Mouse (Mus musculus): ENCODE data around the gene Lce3a.

Gene Lce3a

DNA sequence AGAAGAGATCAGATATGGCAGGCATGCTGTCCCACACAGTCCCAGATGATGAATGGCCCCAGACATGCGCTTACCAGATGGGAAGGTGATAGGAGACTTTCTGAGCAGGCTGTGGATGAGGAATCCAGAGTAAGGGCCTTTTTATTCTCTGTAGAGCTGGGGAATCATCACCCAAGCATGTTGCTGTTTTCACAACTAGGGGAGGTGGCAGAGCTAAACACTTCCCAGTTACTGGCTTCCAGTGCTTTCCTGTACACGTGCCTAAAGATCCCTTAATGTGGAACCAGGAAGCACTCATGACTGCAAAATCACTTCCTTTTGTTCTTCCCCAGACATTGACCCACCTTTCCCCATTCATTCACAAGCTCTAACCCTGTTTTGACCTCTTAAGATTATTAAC, at the start of gene Lce3a:
Gene Lce3a, minus strand, starts transcription at position 101 of the 400 bp plus-strand sequence.
- DNase-seq, result no peak

GRCm38 (mm10) chr3:92966761-92967160, 40.7 kb upstream of the Lce3a start, which contains the start of gene Lce3e:
Gene Lce3e (plus strand): TSS chr3:92967061.
- no peak for DNase-seq

DNA sequence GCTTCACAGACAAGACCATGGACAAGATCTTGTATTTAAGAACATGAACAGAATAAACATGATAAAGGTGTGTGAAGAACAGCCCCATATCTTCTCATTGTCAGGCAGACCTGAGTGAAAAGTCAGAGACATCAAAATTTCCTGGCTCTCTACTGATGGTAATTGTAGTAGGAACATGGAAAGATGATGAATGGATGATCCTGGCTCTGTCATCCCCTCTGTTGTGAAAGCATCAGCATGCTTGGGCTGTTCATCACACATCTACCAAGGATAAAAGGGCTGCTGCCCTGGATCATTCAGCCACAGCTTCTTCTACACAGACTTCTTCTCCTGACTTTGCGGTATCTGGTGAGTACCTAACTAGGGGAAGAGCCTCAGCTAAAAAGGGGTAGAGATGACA, 31.1 kb upstream of the Lce3a start, which contains the start of gene Lce3d:
Gene Lce3d, plus strand, starts transcription at position 301 of the 400 bp plus-strand sequence.
- DNase-seq, result no peak

GRCm38 (mm10) chr3:92944186-92944585, 18.2 kb upstream of the Lce3a start, which contains the start of gene Lce3c:
Gene Lce3c (plus strand): TSS chr3:92944486.
- DNase-seq, result peak in 1 of 2 experiments; percentile 2

DNA sequence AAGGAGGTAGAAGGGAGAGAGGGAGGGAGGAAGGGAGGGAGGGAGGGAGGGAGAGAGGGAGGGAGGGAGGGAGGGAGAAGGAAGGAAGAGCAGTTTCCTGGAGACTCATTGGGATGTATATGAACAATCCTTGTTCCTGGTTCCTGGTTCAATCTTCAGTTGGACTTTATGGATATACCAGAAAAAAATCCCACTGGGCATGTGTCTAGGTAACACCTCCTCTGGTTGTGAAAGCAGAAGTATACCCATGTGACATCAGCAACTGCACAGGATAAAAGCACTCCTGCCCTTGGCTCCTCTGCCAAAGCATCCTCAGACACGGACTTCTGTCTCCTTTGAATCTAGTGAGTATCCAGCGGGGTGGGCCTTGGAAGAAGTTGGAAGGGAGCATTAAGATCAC, 6.6 kb upstream of the Lce3a start, which contains the start of gene Lce3b:
Gene Lce3b, plus strand, starts transcription at position 301 of the 400 bp plus-strand sequence.
- no peak for DNase-seq

GRCm38 (mm10) chr3:92920364-92920763, 5.7 kb downstream of the Lce3a start:
- peak; percentile 39 to 48 for DNase-seq

DNA sequence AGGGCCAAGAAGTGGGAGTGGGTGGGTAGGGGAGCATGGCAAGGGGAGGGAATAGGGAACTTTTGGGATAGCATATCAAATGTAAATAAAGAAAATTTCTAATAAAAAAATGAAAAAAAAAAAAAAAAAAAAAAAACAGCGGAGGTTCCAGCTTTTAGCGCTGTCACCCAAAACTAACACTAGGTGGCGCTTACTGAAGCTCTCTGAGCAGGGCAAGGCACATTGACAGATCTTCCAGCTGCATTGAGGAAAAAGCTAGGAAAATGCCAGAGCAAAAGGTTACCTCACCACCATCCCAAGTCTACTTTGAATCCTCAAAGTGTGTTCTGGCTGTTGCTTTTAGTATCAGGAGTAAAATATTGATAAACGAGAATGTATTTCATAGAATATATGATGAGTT, 18.5 kb downstream of the Lce3a start:
- peak; percentile 40 to 63 for DNase-seq

DNA sequence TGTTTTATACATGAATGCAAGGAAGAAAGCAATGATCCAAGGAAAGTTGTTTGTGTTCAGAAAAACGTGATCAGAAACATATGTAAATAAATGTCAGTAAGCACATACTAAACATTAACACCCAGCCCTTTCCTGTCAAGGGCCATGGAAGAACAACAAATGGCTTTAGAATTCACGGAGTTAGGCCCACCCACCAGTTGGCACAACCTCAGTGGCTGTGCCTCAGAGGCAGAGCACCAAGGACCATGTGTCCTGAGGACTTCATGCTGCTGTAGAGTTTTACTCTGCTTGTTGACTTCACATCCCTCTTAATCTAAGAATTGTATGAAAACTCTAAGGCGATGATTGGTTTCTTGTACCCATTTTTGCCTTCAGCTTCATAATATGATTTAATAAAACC, 20.8 kb downstream of the Lce3a start:
- no peak for DNase-seq

DNA sequence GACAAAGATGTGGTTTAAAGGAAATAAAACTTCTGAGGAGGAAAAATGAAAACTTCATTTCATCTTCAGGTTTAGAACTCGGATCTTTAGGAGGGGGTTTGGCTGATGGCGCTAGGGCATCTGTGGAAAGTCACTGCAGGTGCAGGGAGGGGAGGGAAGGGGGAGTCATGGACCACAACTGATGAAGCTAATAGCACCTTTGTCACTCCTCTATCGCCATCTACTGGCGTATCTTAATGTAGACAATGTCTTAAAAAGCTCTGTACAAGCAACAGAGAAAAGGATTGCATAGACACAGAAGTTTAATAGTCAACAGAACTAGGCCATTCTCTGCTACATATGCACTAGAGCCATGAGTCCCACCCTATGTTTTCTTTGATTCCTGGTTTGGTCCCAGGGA, 22.4 kb downstream of the Lce3a start:
- DNase-seq, result peak; percentile 27 to 40

DNA sequence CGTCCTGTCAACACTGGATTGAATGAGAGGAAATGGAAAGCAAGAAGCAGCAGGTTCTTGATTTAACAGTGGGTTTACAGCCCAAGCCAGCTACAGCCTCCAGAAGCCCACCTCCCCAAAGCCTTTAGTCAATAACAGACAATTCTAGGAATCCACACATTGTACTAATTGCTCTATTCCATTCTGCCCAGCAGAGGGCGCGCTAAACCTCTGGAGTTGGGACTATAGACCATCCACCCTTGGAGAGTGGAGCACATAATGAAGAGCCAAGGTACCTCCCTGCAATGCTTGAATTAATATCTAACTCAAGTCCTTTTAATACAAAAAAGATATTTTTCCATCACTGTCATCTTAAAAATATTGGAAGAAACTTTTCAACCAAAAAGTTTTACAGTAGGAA, 23.0 kb downstream of the Lce3a start:
- peak; percentile 51 to 52 for DNase-seq

- no peak for DNase-seq
These were observed 31.5 kb downstream of the Lce3a start for GRCm38 (mm10) chr3:92894489-92894888.

- DNase-seq, result peak; percentile 6 to 21
These were observed 32.0 kb downstream of the Lce3a start for GRCm38 (mm10) chr3:92894063-92894462.

Data from cerebellum, postnatal 10 days (tissue).